Mouse (Mus musculus) intestine, embryonic 16.5 days (tissue): ENCODE results near the gene Dnhd1. TPM values are rescaled to one million over a fixed set of nuclear protein-coding genes. Genes with fewer than 3 reads are reported as not detected.
A peak's percentile ranks its signal among the peaks of the same experiment; 100 is the strongest.

Experiments
- ATAC-seq: fragments of 200-750 bp; cut with Nextera tagmentation; 2 replicates; pipeline ENCODE4 v1.8.0; 2017; ENCODE audit warnings: moderate TSS enrichment, moderate library complexity
- H3K27ac ChIP-seq: fragments of 300-500 bp; sonication (generic); 2 replicates; pipeline ENCODE4 v1.5.1; 2014; ENCODE audit warnings: mild to moderate bottlenecking, low read length
- H3K27me3 ChIP-seq: fragments of 300-500 bp; sonication (generic); replicated peaks from 2 replicates; pipeline ENCODE4 v1.6.1; 2014; ENCODE audit warnings: low read length, control low read depth, mixed read lengths; ENCODE audit not compliant: control insufficient read depth, insufficient read depth
- H3K36me3 ChIP-seq: fragments of 300-500 bp; sonication (generic); 2 replicates; pipeline ENCODE4 v1.6.1; 2014; ENCODE audit warnings: low read length, control low read depth; ENCODE audit not compliant: control insufficient read depth, insufficient read depth
- H3K4me1 ChIP-seq: fragments of 300-500 bp; sonication (generic); 2 replicates; pipeline ENCODE4 v1.6.1; 2014; ENCODE audit warnings: low read length, control low read depth, mixed read lengths; ENCODE audit not compliant: control insufficient read depth, insufficient read depth
- H3K4me2 ChIP-seq: fragments of 300-500 bp; sonication (generic); 2 replicates; pipeline ENCODE4 v1.6.1; 2014; ENCODE audit warnings: low read depth, low read length, control low read depth
- H3K4me3 ChIP-seq: fragments of 300-500 bp; sonication (generic); 2 replicates; pipeline ENCODE4 v1.5.1; 2014; ENCODE audit warnings: mild to moderate bottlenecking, low read length
- H3K9ac ChIP-seq: fragments of 300-500 bp; sonication (generic); 2 replicates; pipeline ENCODE4 v1.6.1; 2014; ENCODE audit warnings: low read depth, low read length
- H3K9me3 ChIP-seq: fragments of 300-500 bp; sonication (generic); 2 replicates; pipeline ENCODE4 v1.6.1; 2016; ENCODE audit warnings: low read length, control low read depth; ENCODE audit not compliant: control insufficient read depth
- WGBS: fragments of 180-500 bp; shearing (Covaris S2); extraction: QIAGEN DNeasy Blood & Tissue Kit; methylation state at CpG from one replicate; pipeline ENCODE4 v1.1.7; 2014; 5-methylcytosine and 5-hydroxymethylcytosine counted together
- polyA plus RNA-seq: library from polyadenylated mRNA; unstranded; fragments of >200 nt; fragmentation: Nextera tagmentation; extraction: Ambion mirVana; gene quantifications from 2 replicates; pipeline ENCODE4 v1.2.1, GENCODE M21; 2015

Gene Dnhd1
- polyA plus RNA-seq, 1 experiment from 2014 or later = 1.1 TPM

DNA sequence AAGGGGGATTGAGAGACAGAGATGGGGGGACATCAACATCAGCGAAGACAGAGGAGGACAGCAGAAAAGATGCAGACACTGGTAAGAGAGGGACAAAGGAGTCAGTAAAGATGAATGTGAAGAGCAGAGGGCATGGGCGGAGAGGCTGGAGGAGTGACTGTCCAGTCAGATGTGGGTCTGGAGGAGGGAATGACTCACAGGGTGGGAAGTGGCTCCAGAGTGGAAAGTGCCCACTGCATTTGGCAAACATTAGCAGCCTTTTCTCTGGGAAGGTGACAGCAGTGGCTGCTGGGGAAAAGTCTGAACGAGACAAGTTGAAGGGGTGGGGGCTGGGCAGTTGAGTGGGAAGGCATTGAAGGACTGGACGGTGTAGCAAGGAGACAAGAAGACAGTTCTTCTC lies 29.6 kb upstream of the Dnhd1 start:
- WGBS = 70% methylated on average over 4 of the region's 4 CpGs

DNA sequence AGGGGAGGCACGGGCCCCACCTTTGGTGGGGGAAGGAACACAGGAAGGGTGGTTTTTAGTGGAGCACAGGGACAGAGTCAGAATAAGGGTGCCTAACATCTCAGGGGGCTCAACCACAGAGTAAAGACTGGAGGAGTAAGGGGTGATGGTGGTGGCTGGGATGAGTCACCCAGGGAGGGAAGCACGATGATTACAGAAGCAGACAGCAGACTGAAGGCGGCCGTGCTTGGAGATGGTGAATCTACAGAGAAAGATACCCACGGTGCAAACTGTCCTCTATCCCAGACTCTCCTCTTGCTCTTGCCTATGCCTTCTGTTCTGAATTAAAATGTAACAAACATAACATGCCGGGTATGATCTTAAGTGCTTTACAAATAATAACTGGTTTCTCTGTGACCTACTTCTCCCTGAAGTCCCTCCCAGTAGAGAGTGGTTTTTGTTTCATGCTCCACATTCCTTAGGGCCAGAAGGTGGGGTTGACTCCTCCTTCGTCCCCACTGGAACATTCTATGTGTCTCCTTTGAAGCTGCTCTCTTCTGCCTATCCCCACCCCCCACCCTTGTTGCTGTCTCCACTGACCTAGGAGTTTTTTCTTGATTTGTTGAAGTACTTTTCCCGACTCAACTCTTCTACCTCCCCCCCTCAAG lies 28.9 kb upstream of the Dnhd1 start:
- 75% methylated on average over 8 of the region's 8 CpGs for WGBS
- ATAC-seq = no peak

More for the DNA sequence above, 29.6 kb upstream of the Dnhd1 start:
- Histone ChIP-seq H3K27me3 (no peaks in the 10 kb centered on the region), H3K36me3 (peaks cover 12% of the 10 kb centered on the region; the same call in 1 of the 2 replicates), H3K4me1 (no peaks in the 10 kb centered on the region), H3K27ac (no peak overlapping the region), H3K9ac (no peak overlapping the region), H3K9me3 (no peaks in the 10 kb centered on the region), H3K4me3 (no peak overlapping the region), H3K4me2 (no peak overlapping the region)
- ATAC-seq = no peak

DNA sequence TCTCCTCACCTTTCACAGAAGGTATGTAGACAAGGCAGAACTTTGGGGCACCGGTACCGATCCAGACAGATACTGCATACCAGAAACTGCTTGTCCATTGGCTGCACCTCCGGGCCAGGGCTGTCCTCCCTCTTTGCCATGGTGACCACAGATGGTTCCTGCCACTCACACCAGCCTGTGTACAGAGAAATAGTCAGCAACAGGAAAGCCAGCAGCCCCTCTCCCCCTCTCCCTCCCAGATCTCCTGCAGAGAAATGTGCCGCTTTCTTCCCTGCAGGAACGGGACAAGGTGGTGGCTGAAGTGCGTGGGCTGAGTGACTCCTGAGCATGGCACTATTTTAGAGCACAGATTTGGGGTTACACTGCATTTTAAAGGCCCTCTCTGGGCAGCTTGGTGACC lies 25.2 kb upstream of the Dnhd1 start:
- WGBS = 83% methylated on average over 6 of the region's 6 CpGs
- Histone ChIP-seq H3K4me3 (no peak overlapping the region), H3K9ac (no peak overlapping the region), H3K4me2 (no peak overlapping the region), H3K27ac (no peak overlapping the region), H3K9me3 (no peaks in the 10 kb centered on the region), H3K36me3 (no peaks in the 10 kb centered on the region), H3K27me3 (no peaks in the 10 kb centered on the region), H3K4me1 (peaks cover 12% of the 10 kb centered on the region)
- no peak for ATAC-seq

More for the DNA sequence above, 28.9 kb upstream of the Dnhd1 start:
- Histone ChIP-seq H3K27ac (no peak overlapping the region), H3K27me3 (no peaks in the 10 kb centered on the region), H3K4me2 (no peak overlapping the region), H3K4me1 (no peaks in the 10 kb centered on the region), H3K4me3 (no peak overlapping the region), H3K9ac (no peak overlapping the region), H3K36me3 (peaks cover 12% of the 10 kb centered on the region; the same call in 1 of the 2 replicates), H3K9me3 (no peaks in the 10 kb centered on the region)

DNA sequence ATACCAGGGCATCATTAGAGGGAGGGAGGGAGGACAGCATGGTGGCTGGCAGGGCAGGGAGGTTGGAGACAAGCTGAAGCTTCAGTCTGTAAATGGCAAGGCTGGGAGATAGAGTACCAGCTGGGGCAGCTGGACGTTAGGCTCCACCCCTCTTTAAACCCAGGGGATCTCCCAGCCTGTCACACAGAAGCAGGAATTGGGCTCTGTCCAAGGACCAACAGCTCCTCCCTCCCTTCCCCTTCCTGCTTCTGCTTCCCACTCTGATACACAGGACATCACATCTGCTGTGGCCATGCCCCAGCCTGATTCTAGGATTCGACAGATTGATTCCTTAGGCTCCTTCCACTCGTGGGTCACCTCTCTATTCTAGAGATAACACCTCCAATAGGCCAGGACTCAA lies 22.0 kb upstream of the Dnhd1 start:
- Histone ChIP-seq H3K4me2 (no peak overlapping the region), H3K27me3 (no peaks in the 10 kb centered on the region), H3K4me1 (peaks cover 17% of the 10 kb centered on the region), H3K27ac (0 out of 2 replicates have a peak overlapping the region, but pooled peaks have one; percentile 43), H3K4me3 (no peak overlapping the region), H3K36me3 (no peaks in the 10 kb centered on the region), H3K9ac (no peak overlapping the region), H3K9me3 (no peaks in the 10 kb centered on the region)
- WGBS = 20% methylated on average over 3 of the region's 3 CpGs
- peak; percentile 11; the same call in 1 of the 2 replicates for ATAC-seq

DNA sequence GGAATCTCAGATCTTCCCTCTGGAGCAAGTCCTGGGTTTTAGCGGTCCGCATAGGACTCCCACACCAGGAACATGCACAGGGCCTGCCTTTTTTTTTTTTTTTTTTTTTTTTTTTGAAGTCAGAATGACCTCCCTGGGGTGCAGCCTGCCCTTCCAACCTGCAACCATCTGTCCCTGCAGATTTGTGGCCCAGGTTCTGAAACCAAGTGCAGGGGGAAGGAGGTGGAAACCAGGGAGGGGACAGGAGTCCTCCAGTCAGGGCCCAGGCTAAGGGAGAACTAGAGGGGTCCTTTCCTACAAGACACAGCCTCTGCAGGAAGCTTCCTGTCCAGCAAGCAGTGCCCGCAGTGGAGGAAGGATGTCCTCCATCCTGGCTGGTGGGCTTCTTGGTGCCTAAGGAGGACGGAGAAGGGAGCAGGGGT lies 18.1 kb upstream of the Dnhd1 start:
- Histone ChIP-seq H3K9me3 (no peaks in the 10 kb centered on the region), H3K4me2 (peak overlapping the region; percentile 92), H3K27me3 (no peaks in the 10 kb centered on the region), H3K4me1 (peaks cover 21% of the 10 kb centered on the region), H3K36me3 (peaks cover 4% of the 10 kb centered on the region; the same call in 1 of the 2 replicates), H3K4me3 (peak overlapping the region; percentile 86), H3K27ac (no peak overlapping the region), H3K9ac (peak overlapping the region; percentile 88)
- ATAC-seq = peak; percentile 3
- WGBS = 19% methylated on average over 4 of the region's 4 CpGs

DNA sequence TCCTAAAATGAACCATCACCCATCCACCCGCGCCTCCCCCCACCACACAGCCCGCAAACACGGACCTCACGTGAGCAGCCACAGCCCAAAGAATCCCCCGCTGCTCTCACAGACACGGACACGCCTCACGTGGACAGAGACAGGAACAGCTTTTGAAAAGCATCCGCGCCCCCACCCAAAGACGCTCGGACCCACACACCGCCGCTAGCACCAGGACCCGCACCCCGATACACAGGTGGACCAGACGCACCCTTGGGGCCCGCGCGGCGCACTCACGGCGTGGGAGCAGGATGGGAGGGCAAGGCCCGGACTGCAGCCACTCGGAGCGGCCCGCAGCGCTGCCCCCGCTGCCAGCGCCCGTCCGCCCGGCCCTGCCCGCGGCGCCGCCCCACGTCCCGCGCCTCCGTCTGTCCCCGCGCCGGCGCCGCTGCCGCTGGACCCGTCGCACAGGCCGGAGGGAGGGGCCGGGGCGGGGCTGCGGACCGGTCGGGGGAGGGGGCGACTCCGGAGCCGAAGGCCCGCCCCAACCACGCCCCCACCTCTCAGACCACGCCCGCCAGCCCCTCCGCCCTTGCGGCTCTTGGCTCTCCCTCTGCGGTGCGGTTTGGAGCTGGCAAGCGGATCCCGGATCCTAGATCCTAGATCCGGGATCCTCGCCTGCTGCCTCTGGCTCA lies 17.4 kb upstream of the Dnhd1 start, which contains the start of gene Trim3:
TSS of gene Trim3 (minus strand) at position 445 of the 674 bp plus-strand sequence.
- Histone ChIP-seq H3K4me3 (peak within 1 kb of the TSS; percentile 86), H3K27me3 (no peaks in the 10 kb centered on the region), H3K4me1 (peaks cover 20% of the 10 kb centered on the region), H3K36me3 (peaks cover 4% of the 10 kb centered on the region; the same call in 1 of the 2 replicates), H3K27ac (peak within 1 kb of the TSS; percentile 72), H3K9ac (peak within 1 kb of the TSS; percentile 88), H3K9me3 (no peaks in the 10 kb centered on the region), H3K4me2 (peak within 1 kb of the TSS; percentile 92)
- peak; percentile 94 for ATAC-seq
- WGBS = under 1% methylated on average over 55 of the region's 71 CpGs

DNA sequence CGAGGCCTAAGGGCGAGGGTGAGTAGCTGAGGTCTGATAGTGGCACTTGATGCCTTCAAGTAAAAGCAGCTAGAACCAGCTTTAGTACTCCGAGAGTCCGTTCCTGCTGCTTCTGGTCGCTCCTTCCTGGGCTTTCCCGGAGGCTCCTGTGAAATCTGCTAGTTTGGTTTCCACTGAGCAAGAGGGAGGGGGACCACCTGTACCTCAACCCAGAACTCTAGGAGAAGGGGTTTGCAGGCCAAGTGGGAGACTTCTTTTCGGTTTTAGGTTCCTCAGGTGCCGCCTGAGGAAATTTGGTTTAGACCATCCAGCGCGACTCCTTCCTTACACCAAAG lies 16.9 kb upstream of the Dnhd1 start:
- WGBS = 5% methylated on average over 10 of the region's 10 CpGs
- H3K4me3 ChIP-seq = peak overlapping the region; percentile 86
- peak overlapping the region; percentile 68; the same call in 1 of the 2 replicates for H3K27ac ChIP-seq
- no peaks in the 10 kb centered on the region for H3K9me3 ChIP-seq
- peak overlapping the region; percentile 88 for H3K9ac ChIP-seq
- H3K4me1 ChIP-seq = peaks cover 18% of the 10 kb centered on the region
- H3K27me3 ChIP-seq = no peaks in the 10 kb centered on the region
- H3K36me3 ChIP-seq = peaks cover 4% of the 10 kb centered on the region; the same call in 1 of the 2 replicates
- ATAC-seq = no peak
- H3K4me2 ChIP-seq = peak overlapping the region; percentile 92

DNA sequence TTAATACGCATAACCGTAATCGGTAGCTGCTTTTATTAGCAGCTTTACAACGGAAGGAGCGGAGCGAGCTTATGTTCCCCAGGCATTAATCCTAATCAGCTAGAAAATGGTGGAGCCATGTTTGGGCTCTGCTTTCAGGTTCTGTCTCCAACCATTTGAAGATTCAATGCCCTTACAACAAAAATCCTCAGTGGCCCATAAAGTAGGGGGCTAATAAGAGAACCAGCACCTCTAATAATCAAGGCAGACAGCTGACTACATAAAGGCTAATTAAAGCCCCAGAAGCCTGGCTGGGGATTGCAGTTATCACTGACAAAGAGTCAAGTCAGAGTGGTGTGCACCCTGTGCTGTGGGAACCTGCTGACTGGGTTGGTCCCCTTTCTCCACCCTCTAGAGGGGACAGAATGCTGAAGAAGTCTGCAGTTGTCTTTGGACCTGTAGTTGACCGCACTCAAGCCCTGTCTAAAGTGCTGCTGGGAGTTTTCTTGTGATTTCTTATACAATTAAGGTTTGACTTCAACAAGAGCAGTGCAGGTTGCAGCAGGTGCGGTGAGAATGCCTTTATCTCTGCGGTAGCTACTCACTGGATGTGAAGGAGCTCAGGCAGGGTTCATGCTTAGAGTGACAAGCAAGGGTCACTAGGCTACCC lies 16.2 kb upstream of the Dnhd1 start:
- no peak for ATAC-seq
- Histone ChIP-seq H3K9ac (no peak overlapping the region), H3K4me1 (peaks cover 16% of the 10 kb centered on the region), H3K27me3 (no peaks in the 10 kb centered on the region), H3K27ac (0 out of 2 replicates have a peak overlapping the region, but pooled peaks have one; percentile 5), H3K36me3 (peaks cover 4% of the 10 kb centered on the region; the same call in 1 of the 2 replicates), H3K4me3 (peak overlapping the region; percentile 86; the same call in 1 of the 2 replicates), H3K9me3 (no peaks in the 10 kb centered on the region), H3K4me2 (peak overlapping the region; percentile 92)
- WGBS = 48% methylated on average over 9 of the region's 9 CpGs

DNA sequence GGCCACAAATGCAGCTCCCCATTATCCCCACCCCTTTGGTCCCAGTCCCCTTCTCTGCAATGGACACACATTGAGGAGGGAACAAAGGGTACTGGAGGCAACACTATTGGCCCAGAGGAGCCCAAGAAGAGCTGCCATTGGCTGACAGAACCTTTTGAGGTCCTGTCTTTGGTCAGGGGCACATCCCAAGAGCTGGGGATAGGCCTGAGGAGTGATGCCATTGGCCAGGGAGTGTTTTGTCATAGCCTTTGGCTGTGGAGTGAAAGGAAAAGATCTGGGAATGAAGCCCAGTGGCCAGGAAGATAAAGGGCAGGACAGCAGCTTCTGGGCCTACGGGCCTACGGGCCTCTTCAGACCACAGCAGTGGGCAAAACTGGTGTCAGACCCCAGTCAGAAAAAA lies 14.9 kb upstream of the Dnhd1 start:
- Histone ChIP-seq H3K27ac (no peak overlapping the region), H3K27me3 (no peaks in the 10 kb centered on the region), H3K9me3 (no peaks in the 10 kb centered on the region), H3K9ac (no peak overlapping the region), H3K4me2 (no peak overlapping the region), H3K4me1 (peaks cover 19% of the 10 kb centered on the region), H3K4me3 (no peak overlapping the region), H3K36me3 (peaks cover 4% of the 10 kb centered on the region; the same call in 1 of the 2 replicates)
- no peak for ATAC-seq
- WGBS = 93% methylated on average over 2 of the region's 2 CpGs
